Mouse (Mus musculus) thymus, adult 2 months (tissue): ENCODE results near the gene Crym.

ENCODE experiments used
- CTCF ChIP-seq: fragments of 200-500 bp; IDR thresholded peaks from 2 replicates; pipeline ENCODE4 v1.5.1; 2012; ENCODE audit warnings: mild to moderate bottlenecking, control low read depth, low read length, moderate library complexity, borderline replicate concordance; ENCODE audit not compliant: control insufficient read depth, poor library complexity, insufficient read depth; ENCODE audit errors: extremely low read depth
- POLR2A ChIP-seq: fragments of 200-500 bp; IDR thresholded peaks from 2 replicates; pipeline ENCODE4 v1.6.1; 2012; ENCODE audit warnings: mild to moderate bottlenecking, low read length, control low read depth, moderate library complexity; ENCODE audit not compliant: control insufficient read depth, poor library complexity, insufficient read depth; ENCODE audit errors: extremely low read depth

GRCm38 (mm10) chr7:120189369-120190149 is 12.4 kb downstream of the Crym start:
- TF ChIP-seq CTCF (no peak), POLR2A (no peak)
